Mouse (Mus musculus): ENCODE data around the gene Gm28102.
"Not testable (repeated sequence)": the region's sequence is repeated elsewhere in the genome, so short reads cannot be mapped to it uniquely, and the experiment has no call there.

Gm28102 gene

DNA sequence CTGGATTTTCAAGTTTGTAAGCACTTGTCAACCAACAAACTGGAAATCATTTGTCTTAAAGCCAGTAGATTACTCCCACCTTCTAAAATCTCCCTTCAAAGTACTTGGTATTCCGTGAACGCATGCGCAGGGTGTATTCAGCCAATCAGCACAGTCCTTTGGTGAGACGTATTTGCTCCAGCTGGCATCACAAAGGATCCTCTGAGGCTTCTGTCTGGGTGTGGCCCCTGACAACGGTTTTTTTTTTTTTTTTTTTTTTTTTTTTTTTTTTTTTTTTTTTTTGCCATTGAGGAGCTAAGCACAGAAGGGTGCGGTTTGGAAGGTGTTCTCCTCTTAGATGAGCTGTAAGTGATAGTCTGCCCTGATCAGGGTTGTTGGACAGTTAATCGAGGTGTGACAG, at the start of gene Gm28102:
Gene Gm28102 (plus strand): TSS at position 301 of the 400 bp plus-strand sequence.
- not testable (repeated sequence) for DNase-seq (ENCODE audit: low spot score)
